Mouse (Mus musculus): ENCODE measurements around the gene Ddx1. TPM values are rescaled to one million over a fixed set of nuclear protein-coding genes. Genes with fewer than 3 reads are reported as not detected.
A peak's percentile ranks its signal among the peaks of the same experiment; 100 is the strongest.

Ddx1 gene
- polyA plus RNA-seq, 1 experiment from 2014 or later = 167 TPM

DNA sequence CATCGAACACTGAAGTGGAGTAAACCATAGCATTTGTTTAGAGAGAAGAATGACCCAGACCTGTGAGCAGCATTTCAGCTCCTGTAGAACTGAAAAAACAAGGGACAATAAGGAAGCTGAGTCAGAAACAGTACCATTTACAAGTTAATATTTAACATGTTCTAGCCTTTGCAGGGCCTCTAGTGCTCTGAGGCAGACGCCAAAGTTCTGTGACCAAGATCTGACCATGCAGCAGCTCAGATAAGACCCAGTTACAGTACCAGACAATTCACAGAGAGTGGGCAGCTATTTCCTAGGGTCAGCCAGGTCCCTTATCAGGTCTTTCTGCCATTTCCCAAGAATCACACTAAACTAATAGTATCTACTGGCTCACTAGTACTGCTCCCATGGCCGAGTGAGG lies 31.4 kb downstream of the Ddx1 start:
- Histone ChIP-seq H3K27me3 (replicated peaks) (no peaks in the 10 kb centered on the region), H3K4me3 (no peak overlapping the region), H3K4me1 (0 out of 2 replicates have a peak, but pooled peaks cover 4% of the 10 kb centered on the region), H3K9me3 (no peaks in the 10 kb centered on the region), H3K27ac (no peak overlapping the region), H3K4me2 (replicated peaks) (no peak overlapping the region), H3K36me3 (peaks cover 31% of the 10 kb centered on the region), H3K9ac (no peak overlapping the region)
- 68% methylated on average over 3 of the region's 3 CpGs for WGBS
- no peak for ATAC-seq (ENCODE audit: low FRiP score, low read depth)

DNA sequence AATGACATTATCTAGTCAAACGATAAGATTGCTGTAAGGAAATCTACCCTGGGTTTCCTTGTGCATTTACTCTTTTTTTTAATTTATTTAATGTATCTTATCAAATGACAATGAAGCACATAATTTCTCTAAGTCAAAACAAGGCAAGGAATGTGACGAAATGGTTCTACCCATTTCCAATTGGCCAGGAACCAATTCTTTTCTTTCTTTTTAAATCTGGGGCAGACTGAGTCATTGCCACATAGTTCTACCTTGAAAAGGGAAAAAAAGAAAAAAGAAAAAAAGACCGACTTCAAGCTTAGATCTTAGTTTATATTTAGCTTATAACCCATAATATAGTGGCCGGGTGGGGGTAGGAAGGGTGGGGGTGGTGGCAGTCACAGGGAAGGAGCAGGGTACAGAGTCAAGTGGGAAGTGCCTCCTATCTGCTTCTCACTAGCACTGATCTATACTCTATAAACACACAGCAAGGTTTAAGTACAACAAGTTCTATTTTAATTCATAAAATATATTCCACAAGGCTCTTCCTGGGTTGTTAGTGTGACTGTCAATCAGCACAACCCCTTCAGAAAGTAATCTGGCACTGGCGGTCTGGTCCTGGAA lies 32.4 kb downstream of the Ddx1 start:
- no peak overlapping the region for H3K27ac ChIP-seq
- peaks cover 31% of the 10 kb centered on the region for H3K36me3 ChIP-seq
- no peak for ATAC-seq (ENCODE audit: low FRiP score, low read depth)
- H3K4me3 ChIP-seq = no peak overlapping the region
- H3K9ac ChIP-seq = no peak overlapping the region
- 80% methylated on average over 5 of the region's 5 CpGs for WGBS
- 0 out of 2 replicates have a peak, but pooled peaks cover 4% of the 10 kb centered on the region for H3K4me1 ChIP-seq
- no peaks in the 10 kb centered on the region for H3K27me3 ChIP-seq (replicated peaks)
- no peaks in the 10 kb centered on the region for H3K9me3 ChIP-seq
- H3K4me2 ChIP-seq (replicated peaks) = no peak overlapping the region

DNA sequence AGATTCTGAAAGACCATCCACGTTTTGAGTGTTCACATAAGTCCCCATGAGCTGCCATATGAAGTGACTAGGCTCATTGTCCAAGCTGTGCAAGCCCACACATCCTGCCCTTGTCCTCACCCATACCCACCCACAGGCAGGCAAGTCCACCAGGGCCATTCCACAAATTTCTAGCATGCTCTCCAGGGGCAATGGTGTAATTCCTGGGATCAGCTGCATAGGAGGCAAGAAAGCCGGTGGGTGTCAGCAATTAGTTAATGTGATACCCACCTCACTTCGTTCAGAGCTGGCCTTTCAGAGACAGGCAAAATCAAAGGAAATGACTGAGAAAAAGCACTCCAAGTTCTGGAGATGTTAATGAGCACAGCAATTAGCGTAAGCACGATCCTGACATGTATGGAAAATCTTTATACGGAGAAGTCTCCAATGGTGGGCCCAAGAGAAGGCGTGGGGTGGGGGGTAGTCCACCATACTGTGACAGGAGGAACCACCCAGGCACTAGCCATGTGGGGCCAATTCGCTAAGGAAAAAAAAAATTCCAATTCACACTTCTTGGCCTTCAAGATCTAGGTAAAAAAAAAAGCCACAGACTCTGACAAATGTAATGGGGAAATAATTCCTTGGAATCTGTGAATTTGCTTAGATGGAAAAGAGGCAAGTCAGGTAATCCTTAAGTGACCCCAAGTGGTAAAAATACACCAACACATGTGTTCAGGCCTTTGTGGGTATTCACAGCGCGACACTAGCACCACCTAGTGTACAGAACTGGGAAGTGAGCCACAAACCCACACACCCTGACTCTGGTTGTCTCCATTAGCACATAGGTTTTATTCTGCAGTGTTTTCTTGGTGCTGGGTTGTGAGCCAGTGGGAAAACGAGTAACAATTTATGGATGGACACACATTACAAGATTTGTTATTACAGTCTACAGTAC lies 34.4 kb downstream of the Ddx1 start:
- Histone ChIP-seq H3K27me3 (replicated peaks) (no peaks in the 10 kb centered on the region), H3K36me3 (peaks cover 20% of the 10 kb centered on the region), H3K9ac (no peak overlapping the region), H3K9me3 (no peaks in the 10 kb centered on the region), H3K4me3 (no peak overlapping the region), H3K4me1 (peaks cover 7% of the 10 kb centered on the region), H3K27ac (no peak overlapping the region), H3K4me2 (replicated peaks) (no peak overlapping the region)
- WGBS = 32% methylated on average over 11 of the region's 11 CpGs
- peak; percentile 83 for ATAC-seq (ENCODE audit: low FRiP score, low read depth)

DNA sequence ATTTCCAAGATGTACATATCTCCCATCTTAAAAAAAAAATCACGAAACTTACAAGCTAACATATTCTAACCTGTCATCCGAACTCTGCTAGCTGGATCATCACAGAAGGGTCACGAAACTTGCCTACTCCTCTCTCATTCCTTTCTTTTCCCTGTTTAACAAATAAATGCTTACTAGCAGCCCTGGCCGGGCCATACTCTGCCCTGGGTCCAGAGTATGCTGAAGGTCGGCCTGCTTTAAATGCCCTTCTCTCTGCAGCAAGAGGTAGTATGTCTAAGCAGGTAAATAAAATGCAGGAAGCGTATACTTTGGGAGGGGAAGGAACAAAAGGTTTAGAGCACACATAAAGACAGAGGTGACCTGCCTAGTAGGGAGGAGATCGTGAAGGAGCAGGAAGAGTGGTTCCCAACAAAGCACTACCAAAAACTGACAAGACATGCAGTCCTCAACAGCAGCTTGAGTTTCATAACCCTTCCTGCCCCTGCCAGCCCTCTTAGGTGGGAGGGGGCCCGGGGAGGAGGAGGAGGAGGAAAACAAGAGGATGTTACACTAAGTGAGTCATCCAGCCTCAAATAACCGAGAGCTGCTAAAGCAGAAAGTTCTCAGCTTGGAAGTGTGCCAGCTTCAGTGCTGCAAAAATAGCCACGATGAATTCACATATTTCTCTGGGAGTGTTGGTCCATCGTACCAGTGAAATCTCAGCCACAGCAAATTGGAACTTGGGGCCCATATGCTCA lies 37.1 kb downstream of the Ddx1 start:
- H3K36me3 ChIP-seq = no peaks in the 10 kb centered on the region
- ATAC-seq (ENCODE audit: low FRiP score, low read depth) = no peak
- H3K4me1 ChIP-seq = peaks cover 16% of the 10 kb centered on the region
- H3K4me3 ChIP-seq = no peak overlapping the region
- H3K9me3 ChIP-seq = no peaks in the 10 kb centered on the region
- H3K4me2 ChIP-seq (replicated peaks) = no peak overlapping the region
- WGBS = 75% methylated on average over 11 of the region's 11 CpGs
- no peak overlapping the region for H3K27ac ChIP-seq
- no peak overlapping the region for H3K9ac ChIP-seq
- no peaks in the 10 kb centered on the region for H3K27me3 ChIP-seq (replicated peaks)

DNA sequence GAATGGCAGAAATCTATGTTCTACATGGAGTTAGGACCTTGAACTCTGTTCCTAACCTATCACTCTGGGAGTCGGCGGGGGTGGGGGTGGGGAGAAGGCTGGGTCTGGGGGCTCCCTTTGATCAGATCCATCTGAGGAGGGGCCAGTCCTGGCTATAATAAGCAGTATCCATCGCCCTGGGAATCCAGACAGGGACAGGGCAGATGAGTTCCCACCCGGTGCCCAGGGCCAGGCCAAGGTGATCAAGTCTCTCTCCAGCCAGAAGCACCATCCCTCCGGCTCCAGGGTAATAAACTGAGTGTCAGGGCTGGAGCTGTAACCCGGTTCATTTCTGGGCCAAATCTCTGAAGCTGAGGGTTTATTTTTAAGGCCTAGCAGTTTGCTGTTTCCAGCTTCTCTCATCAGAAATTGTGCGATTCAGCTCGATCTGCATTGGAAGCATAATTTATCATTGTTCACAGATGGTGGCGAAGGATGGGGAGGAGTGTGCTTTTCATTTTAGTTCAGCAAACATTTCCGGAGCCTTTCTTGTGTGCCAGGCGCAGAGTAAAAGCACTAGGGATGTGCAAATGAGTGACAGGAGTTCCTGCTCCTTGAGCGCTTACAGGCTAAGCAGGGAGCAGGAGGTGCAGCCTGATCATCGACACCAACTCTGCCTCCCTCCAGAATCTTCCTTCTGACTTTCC lies 39.2 kb downstream of the Ddx1 start:
- Histone ChIP-seq H3K4me3 (no peak overlapping the region), H3K9me3 (no peaks in the 10 kb centered on the region), H3K27ac (no peak overlapping the region), H3K27me3 (replicated peaks) (no peaks in the 10 kb centered on the region), H3K36me3 (no peaks in the 10 kb centered on the region), H3K4me1 (peaks cover 16% of the 10 kb centered on the region), H3K9ac (no peak overlapping the region), H3K4me2 (replicated peaks) (no peak overlapping the region)
- 29% methylated on average over 13 of the region's 13 CpGs for WGBS
- 0 out of 2 replicates have a peak, but pooled peaks have one; percentile 33 for ATAC-seq (ENCODE audit: low FRiP score, low read depth)

DNA sequence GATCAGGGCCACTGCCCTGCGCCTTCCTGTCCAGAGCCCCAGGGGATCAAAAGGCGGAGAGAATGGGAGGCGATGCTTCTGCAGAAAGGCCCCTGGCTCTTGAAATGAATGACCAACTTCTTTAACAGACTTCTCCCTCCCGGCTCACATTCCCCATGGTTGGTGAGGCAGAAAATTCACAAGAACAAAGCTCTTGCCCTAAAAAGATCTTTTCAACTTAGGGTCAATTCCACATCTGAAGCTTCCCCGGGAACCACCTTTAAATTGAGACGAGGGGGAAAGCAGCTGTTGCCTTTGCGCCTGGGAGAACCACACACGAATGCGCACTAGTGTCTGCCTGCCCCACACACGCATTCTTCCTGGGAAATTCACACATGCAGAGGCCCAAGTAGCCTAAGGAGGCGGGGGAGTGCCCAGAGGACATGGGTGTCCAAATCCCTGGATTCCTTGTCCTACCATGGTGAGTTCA lies 40.0 kb downstream of the Ddx1 start:
- Histone ChIP-seq H3K4me2 (replicated peaks) (no peak overlapping the region), H3K4me3 (no peak overlapping the region), H3K4me1 (peaks cover 12% of the 10 kb centered on the region), H3K27me3 (replicated peaks) (no peaks in the 10 kb centered on the region), H3K27ac (no peak overlapping the region), H3K36me3 (no peaks in the 10 kb centered on the region), H3K9ac (no peak overlapping the region), H3K9me3 (no peaks in the 10 kb centered on the region)
- ATAC-seq (ENCODE audit: low FRiP score, low read depth) = peak; percentile 60; the same call in 1 of the 2 replicates
- 8% methylated on average over 11 of the region's 11 CpGs for WGBS

DNA sequence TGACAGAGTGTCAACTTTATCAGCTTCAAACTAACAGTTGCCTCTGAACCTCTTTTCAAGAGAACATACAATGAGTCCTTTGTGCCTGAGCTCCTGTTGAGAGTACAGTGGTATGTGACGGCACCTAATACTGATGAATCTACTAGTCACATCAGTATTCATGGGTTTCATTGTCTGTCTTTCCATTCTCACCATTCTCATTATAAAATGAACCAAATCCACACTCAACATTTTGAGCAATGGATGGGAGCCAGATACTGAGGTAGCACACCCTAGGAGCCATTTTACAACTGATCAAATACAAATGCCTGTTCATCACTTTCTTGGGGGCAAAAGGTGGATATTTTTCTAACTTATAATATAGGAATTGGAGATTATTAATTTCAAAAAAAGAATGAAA lies 40.5 kb downstream of the Ddx1 start:
- Histone ChIP-seq H3K4me1 (peaks cover 12% of the 10 kb centered on the region), H3K27ac (no peak overlapping the region), H3K4me2 (replicated peaks) (no peak overlapping the region), H3K4me3 (no peak overlapping the region), H3K9ac (no peak overlapping the region), H3K9me3 (no peaks in the 10 kb centered on the region), H3K36me3 (no peaks in the 10 kb centered on the region), H3K27me3 (replicated peaks) (no peaks in the 10 kb centered on the region)
- 14% methylated on average over 1 of the region's 1 CpGs for WGBS
- ATAC-seq (ENCODE audit: low FRiP score, low read depth) = peak; percentile 41; the same call in 1 of the 2 replicates

DNA sequence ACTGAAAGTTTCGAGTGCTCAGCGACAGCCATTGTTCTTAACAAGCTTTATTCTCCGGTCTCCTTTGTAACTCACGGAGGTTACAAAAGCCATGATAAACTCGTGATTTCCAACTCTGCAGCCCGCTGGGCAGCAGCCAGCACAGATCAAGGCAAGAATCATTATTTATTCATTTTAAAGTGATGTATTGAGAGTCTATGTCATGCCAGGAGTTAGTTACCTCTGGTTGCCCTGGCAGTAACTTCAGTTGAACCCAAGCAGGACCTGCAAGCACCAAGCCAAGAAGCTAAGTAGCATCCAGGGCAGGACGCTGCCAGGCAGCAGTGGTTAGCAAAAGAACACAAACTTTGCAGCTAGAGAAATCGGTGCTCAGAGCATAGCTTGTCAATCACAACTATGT lies 41.9 kb downstream of the Ddx1 start:
- no peak overlapping the region for H3K27ac ChIP-seq
- H3K4me1 ChIP-seq = peaks cover 12% of the 10 kb centered on the region
- WGBS = 30% methylated on average over 8 of the region's 8 CpGs
- ATAC-seq (ENCODE audit: low FRiP score, low read depth) = no peak
- no peaks in the 10 kb centered on the region for H3K27me3 ChIP-seq (replicated peaks)
- no peak overlapping the region for H3K4me2 ChIP-seq (replicated peaks)
- no peak overlapping the region for H3K4me3 ChIP-seq
- H3K9me3 ChIP-seq = no peaks in the 10 kb centered on the region
- no peaks in the 10 kb centered on the region for H3K36me3 ChIP-seq
- no peak overlapping the region for H3K9ac ChIP-seq

DNA sequence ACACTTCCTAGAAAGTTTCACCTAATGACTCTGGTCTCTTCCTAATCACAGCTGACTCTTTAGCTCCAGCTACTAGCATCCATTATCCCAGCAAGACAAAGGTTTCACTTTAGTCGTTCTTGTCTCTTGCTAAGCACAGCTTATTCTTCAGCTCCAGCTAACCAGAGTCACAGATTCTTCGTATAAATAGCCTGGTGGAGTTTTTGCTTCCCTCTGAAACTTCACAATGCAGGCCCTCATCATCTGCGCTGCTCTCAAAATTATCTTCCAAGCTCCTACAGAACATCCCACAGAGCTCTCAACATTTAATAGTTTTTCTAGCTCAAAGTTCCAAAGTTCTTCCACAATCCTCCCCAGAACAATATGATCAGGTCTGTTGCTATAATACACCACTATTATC lies 43.3 kb downstream of the Ddx1 start:
- WGBS = 75% methylated on average over 3 of the region's 3 CpGs
- no peak overlapping the region for H3K9ac ChIP-seq
- no peaks in the 10 kb centered on the region for H3K36me3 ChIP-seq

DNA sequence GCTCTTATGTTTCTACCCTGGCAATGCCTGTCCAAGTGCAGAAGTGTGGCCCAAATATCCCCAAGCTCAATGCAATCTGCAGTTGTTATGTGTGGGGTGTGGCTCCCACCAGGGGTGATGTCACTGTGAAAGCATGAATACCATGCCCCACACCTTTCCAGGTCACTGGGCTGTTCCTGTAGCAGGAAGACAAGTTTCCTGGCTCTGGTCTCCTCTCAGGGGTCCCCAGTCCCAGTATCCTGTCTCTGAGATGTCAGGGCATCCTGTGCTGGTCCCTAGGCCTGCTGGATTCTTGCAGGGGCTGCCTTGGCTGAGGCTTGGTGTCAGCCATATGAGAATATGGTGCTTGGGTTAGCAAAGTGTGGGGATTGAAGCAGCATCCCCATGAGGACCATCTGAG lies 46.7 kb downstream of the Ddx1 start:
- no peak overlapping the region for H3K9ac ChIP-seq
- ATAC-seq (ENCODE audit: low FRiP score, low read depth) = no peak
- no peaks in the 10 kb centered on the region for H3K27me3 ChIP-seq (replicated peaks)
- H3K4me3 ChIP-seq = no peak overlapping the region
- H3K4me2 ChIP-seq (replicated peaks) = no peak overlapping the region
- H3K9me3 ChIP-seq = no peaks in the 10 kb centered on the region
- H3K4me1 ChIP-seq = no peaks in the 10 kb centered on the region
- H3K27ac ChIP-seq = no peak overlapping the region
- H3K36me3 ChIP-seq = no peaks in the 10 kb centered on the region

More for the DNA sequence above, 43.3 kb downstream of the Ddx1 start:
- Histone ChIP-seq H3K9me3 (no peaks in the 10 kb centered on the region), H3K27me3 (replicated peaks) (no peaks in the 10 kb centered on the region), H3K4me3 (no peak overlapping the region), H3K4me1 (peaks cover 12% of the 10 kb centered on the region), H3K27ac (no peak overlapping the region), H3K4me2 (replicated peaks) (no peak overlapping the region)
- ATAC-seq (ENCODE audit: low FRiP score, low read depth) = no peak

DNA sequence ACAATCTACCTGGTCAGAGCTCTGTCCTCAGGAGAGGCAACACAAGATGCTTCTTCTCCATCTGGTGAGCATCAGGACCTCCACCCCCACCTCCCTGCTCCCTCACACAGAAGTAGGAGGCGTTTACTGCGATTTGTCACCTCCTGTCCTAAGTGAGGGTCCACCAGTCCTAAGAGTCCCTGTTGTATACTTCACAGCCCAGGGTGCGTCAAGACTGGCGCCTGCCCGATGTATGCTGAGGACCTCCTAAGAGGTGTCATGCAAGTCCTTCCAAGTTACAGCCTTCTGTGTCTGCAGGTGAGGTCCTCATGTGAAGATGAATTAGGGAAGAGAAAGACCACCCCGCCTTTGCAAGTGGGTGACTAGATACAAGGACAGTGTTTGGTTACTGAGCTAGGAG lies 48.4 kb downstream of the Ddx1 start:
- H3K36me3 ChIP-seq = no peaks in the 10 kb centered on the region
- H3K9ac ChIP-seq = no peak overlapping the region
- H3K27me3 ChIP-seq (replicated peaks) = no peaks in the 10 kb centered on the region
- ATAC-seq (ENCODE audit: low FRiP score, low read depth) = no peak
- no peaks in the 10 kb centered on the region for H3K9me3 ChIP-seq
- H3K27ac ChIP-seq = no peak overlapping the region
- no peak overlapping the region for H3K4me2 ChIP-seq (replicated peaks)
- no peaks in the 10 kb centered on the region for H3K4me1 ChIP-seq
- 84% methylated on average over 6 of the region's 6 CpGs for WGBS
- H3K4me3 ChIP-seq = no peak overlapping the region
